Mouse (Mus musculus) kidney, adult 18-20 months (tissue): ENCODE results near the gene Rgs7.

Source experiments
- DNase-seq: peaks from one replicate; pipeline ENCODE4 v3.0.0; 2021

Rgs7 gene

DNA sequence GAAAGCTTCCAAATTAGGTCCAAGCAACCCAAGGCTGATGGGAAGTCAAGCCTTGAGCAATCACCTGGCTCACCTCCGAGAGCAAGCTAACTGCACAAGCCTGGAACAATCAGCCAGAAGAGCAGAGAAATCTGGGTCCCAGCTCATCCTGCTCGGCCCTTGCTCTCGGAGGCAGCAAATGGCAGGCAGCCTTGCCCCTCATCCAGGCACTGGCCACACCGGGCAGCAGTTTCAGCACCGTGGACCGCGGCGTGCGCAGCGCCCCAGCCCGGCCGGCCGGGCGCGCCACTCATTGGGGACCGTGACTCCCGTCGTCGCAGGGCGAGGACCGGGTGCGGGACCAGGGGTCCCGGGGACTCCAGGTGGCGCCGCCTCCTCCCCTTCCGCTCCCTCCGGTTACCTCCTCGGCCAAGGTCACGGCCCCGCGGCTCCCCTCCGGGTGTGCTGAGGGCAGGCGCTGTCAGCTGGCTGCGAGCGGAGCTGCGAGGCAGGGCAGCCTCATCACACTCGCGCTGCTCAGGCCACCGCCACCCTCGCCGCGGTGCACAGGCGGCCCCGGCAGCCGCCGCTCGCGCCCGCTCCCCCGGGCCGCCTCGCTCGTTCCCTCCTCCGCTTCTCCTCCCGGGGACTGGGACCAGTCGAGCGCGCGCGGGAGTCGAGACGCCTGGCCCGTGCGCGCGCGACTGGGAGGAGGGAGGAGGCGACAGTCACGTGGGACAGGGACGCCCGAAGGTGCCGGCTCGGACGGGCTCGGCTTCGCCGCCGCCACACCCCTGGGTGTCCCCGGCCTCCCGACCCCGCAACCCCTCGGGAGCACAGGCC, at the start of gene Rgs7:
Gene Rgs7, minus strand, starts transcription at position 640 of the 822 bp plus-strand sequence.
- peak; percentile 31 for DNase-seq

GRCm38 (mm10) chr1:175540700-175541099, 48.4 kb upstream of the Rgs7 start:
- no peak for DNase-seq

DNA sequence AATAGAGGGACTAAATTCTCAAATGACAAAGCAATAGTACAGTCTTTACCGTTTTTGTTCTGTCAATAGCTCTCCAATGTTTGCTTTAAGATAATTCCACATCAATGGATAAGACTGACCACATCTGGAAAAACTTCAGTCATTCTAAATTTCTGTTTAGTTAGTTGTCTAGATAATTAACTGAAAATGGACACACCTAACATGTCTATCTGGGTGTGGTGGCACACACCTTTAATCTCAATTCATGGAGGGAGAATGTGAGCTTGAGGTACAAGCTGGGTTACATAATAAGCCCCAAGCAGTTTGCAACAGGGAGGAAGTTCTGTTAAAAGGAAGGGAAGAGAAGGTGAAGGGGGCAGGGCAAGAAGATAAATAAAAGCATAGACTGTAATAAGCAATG, 45.0 kb upstream of the Rgs7 start:
- no peak for DNase-seq

- DNase-seq: no peak
Measured at GRCm38 (mm10) chr1:175529858-175530257, 37.6 kb upstream of the Rgs7 start.

- no peak for DNase-seq
Measured at GRCm38 (mm10) chr1:175524626-175525294, 32.5 kb upstream of the Rgs7 start.

DNA sequence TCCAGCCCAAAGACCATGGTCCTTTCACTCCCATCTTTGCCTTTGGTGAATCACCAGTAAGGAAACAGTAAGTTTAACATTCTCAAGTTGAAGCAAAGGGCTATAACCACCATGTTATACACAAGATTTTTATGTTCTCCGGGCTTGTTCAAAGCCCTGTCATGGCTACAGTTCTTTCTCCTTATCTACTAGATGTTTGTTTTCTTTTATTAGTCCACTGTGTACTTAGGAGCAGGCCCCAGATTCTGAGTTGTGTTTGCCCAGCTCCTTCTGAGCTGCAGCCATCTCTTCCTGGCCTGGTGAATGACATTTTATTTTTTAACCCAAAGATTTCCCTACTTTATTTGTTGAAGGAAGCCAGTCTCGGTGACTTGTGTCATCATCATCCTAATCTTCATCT, 31.3 kb upstream of the Rgs7 start:
- no peak for DNase-seq

GRCm38 (mm10) chr1:175514543-175514942, 22.2 kb upstream of the Rgs7 start:
- DNase-seq: no peak

DNA sequence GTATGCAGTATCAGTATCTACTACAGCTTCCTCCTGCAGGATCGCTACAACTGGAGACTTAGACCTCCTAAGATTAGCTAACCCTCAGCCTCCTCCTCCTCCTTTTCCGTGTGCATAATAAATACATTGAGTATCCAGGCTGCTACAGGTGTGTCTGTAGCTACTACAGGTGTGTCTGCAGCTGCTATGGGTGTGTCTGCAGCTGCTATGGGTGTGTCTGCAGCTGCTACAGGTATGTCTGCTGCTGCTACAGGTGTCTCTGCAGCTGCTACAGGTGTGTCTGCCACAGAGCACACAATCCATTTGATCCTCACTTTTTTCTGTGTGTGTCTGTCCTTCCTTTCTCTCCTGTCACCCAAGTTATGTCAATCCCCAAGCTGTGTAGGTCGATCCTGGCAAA, 19.9 kb upstream of the Rgs7 start:
- DNase-seq: no peak

GRCm38 (mm10) chr1:175509989-175510388, 17.7 kb upstream of the Rgs7 start:
- no peak for DNase-seq

GRCm38 (mm10) chr1:175492683-175493043, 363 bp upstream of the Rgs7 start:
- DNase-seq: no peak

DNA sequence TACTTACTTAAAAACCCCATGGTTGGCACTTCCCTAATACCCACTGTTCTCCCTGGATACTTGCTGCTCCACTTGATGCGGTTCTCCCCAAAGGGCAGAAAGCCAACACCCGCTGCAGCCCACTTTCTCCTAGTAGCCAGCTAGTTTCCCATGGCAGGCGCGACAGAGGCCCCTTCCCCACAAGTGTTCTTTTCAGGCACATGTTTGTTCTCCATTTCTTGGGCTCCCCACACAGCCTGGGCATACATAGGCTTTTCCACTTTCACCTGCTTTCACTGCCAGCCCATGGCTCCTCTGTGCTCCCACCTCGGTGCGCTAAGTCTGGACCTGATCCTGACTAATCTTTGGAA, 814 bp downstream of the Rgs7 start:
- no peak for DNase-seq

GRCm38 (mm10) chr1:175485109-175485508, 7.2 kb downstream of the Rgs7 start:
- DNase-seq: no peak

GRCm38 (mm10) chr1:175473060-175473459, 19.2 kb downstream of the Rgs7 start:
- DNase-seq: no peak

GRCm38 (mm10) chr1:175469087-175469788, 23.1 kb downstream of the Rgs7 start:
- DNase-seq: no peak

GRCm38 (mm10) chr1:175464566-175464965, 27.7 kb downstream of the Rgs7 start:
- DNase-seq: no peak

DNA sequence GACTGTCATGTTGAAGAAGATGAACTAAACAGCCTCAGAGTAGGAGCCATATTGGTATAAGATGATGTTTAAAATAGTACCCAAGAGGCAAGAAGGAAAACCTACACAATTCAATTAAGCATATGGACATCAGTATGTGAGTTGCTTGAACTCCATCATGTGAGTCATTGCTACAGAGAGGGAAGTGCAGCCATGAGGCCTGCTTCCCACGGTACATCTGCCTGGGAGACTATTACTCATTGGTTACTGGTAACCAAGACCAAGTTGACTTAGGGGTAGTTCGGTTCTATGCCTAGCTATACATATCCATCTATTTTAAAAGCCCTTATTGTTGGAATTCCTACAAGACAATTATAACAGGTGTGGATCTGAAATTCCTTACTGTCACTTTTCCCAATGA, 29.9 kb downstream of the Rgs7 start:
- no peak for DNase-seq

DNA sequence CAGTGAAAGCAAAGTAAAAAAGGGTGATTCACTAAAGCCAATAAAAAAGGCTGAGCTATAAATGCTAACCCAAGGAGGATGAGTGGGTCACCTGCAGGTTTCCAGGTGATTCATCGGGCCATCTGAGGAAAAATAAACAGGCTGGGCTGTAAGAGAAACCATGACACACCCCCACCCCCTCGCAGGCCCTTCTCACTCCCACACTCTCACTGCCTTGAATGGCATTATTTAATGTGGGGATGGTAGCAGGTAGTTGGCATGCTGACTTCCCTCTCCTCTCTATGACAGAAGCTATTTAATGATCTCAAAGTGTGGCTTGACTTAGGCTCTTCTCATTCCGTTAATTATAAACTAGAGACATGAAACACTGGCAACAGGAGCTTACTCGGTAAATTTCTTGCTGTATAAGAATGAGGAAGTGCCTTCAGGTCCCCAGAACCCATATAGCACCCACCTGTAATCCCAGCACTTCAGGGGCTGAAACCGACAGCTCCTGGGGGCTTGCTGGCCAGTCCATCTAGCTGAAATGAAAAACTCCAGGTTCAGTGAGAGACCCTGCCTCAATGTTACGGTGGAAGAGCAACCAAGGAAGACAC, 38.2 kb downstream of the Rgs7 start:
- DNase-seq: peak; percentile 2

DNA sequence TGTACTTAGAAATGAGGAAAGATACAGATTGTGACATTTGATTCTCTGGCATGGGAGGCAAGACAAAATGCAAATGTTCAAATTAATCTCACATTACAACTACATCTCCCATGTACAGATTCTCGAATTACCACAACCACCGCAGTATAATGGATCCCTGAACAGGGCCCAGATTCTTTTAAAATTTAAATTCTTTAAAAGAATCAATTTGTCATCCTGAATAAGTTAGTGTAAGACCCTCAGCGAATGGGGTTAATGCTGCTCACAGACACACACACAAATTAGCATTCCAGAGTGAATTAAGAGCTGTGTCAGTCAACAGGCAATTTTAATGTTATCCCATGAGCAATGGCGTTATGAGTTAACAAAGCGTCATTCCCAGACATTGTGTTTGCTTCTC, 44.3 kb downstream of the Rgs7 start:
- DNase-seq: no peak

GRCm38 (mm10) chr1:175442939-175443338, 49.4 kb downstream of the Rgs7 start:
- DNase-seq: no peak

- no peak for DNase-seq
Measured at GRCm38 (mm10) chr1:175442025-175442424, 50.3 kb downstream of the Rgs7 start.

DNA sequence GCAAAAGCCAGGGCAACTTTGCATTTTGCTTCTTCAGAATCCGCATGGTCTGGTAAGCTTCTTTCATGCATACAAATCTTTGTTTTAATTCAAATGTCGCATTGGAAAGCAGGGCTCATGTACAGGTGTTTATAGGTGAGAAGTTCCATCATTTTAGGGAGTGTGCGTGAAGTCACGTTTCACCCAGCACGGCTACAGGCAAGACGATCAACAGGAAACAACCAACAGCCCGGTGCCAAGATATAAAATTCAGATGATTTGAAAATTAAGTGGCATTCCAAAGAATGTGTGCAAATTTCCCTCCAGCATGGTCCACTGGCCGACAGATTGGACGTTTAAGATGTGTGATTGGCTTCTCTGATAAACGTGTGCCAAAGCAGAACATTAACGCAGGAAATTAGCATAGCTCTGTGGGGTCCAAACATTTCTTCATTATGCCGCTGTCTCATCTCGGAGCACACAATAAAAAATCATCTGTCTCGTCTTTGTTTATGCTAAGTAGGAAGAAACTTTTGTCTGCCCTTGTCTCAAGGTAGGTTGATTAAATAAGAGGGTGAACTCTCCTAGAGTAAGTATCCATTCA, 58.6 kb downstream of the Rgs7 start:
- no peak for DNase-seq

DNA sequence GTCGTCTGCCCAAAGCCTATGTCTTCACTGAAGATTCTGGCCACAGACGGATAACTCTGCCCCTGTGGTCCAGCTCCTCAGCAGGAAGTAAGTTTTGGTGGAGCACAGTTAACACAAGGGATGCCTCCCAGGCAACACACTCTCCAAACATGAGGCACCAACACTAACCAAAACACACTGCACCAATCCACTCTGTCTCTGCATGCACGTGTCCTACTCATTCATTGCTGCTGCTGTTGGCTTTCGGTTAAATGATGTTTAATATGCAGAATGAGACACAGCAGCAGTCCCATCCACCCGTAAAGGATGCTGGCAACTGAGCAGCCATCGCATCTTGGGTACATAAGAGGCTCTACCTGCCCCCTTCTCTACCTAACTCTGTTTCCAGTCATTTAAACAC, 59.2 kb downstream of the Rgs7 start:
- DNase-seq: no peak

- no peak for DNase-seq
Measured at GRCm38 (mm10) chr1:175431356-175432053, 60.8 kb downstream of the Rgs7 start.
